Mouse (Mus musculus): ENCODE data around the gene Zic5.

DNA sequence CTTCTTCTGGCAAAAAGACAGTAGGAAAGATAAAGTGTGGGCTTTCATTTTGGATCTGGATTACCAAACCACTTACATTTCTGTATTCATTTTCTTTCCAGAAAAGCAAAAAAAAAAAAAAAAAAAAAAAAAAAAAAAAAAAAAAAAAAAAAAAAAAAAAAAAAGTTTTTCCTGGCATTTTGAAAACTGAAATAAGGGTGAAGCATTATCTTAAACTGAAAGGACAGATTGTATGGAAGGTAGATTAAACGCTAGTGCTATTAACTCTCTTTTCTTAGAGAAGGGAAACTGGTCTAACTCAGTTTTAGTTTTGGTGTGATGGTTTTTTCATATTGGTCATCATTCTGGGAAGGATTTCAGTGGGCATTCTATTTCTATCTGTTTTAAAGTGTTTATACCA is 26.5 kb upstream of the Zic5 start:
- TF ChIP-seq CTCF (IDR thresholded peaks at IDR 0.05) = no peak
- TF ChIP-seq EP300 (IDR thresholded peaks at IDR 0.05) = no peak
